Mouse (Mus musculus) liver, adult 2 months (tissue): ENCODE measurements at regions not wholly inside any gene's neighbourhood (a gene's known extent, or its start where the extent isn't known, plus 50 kb on each side); places are given as distances from the start of the nearest gene placed in this dataset.

ENCODE experiments used
- CTCF ChIP-seq: fragments of 200-500 bp; IDR thresholded peaks from 2 replicates; pipeline ENCODE4 v1.5.1; 2011; ENCODE audit warnings: low read depth, low read length, control low read depth
- POLR2A ChIP-seq: fragments of 200-500 bp; IDR thresholded peaks from 2 replicates; pipeline ENCODE4 v1.6.1; 2011; ENCODE audit warnings: low read length, control low read depth; ENCODE audit not compliant: insufficient read depth; ENCODE audit errors: extremely low read depth

DNA sequence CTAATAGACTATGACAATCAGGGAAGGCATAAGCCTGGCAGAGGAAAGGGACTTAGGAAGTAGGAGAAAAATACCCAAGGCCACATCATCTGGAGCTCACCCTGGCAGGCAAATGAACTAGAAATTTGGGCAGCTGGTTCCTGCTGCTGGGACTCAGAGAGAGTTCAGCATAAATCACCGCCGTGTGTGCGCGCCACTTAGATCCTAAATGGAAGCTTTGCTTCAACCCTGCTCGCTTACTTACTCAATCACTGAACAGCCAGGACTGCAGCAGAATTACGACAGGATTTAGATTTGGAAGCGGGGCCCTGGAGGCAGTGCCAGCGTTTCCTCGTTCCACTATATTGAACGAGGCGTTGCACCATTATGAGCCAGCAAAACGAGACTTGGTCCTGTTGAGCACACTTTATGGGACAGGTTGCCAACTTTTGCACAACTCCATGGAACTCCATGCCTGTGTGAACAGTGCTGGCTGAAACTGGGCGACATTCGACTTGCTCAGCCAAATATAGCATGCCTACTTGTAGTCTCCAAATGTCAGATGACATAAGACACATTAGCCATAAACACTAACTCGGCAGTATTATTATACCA lies 84.8 kb upstream of the Gnao1 start:
- TF ChIP-seq POLR2A (no peak), CTCF (no peak)
